Mouse (Mus musculus): ENCODE results near the gene B9d1. TPM values are rescaled to one million over a fixed set of nuclear protein-coding genes. Genes with fewer than 3 reads are reported as not detected.

The B9d1 gene
- polyA plus RNA-seq, 3 experiments from 2014 or later, result 2.2 to 4.4 (median 2.4) TPM

- no peak for ATAC-seq
Measured at GRCm38 (mm10) chr11:61545586-61545985, 40.6 kb downstream of the B9d1 start.

DNA sequence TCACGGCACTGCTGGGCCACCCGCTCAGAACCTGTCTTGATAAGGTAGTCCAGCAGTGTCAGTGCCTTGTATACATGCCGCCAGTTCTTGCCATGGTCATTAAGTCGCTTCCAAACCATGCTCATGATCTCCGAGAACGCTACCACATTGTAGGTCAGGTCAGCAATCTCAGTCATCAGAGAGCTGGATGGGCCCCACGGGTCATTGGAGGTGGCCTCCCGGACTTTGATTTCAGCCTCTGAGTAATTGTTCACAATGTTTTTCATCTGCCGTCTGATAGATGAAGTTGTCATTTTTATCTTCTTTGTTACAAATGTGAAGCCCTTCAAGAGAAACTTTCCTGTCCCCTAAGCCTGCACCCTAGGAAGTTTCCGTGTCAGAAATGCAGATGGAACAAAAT is 41.5 kb downstream of the B9d1 start:
- ATAC-seq, result no peak

GRCm38 (mm10) chr11:61547710-61548109 is 42.8 kb downstream of the B9d1 start:
- no peak for ATAC-seq

DNA sequence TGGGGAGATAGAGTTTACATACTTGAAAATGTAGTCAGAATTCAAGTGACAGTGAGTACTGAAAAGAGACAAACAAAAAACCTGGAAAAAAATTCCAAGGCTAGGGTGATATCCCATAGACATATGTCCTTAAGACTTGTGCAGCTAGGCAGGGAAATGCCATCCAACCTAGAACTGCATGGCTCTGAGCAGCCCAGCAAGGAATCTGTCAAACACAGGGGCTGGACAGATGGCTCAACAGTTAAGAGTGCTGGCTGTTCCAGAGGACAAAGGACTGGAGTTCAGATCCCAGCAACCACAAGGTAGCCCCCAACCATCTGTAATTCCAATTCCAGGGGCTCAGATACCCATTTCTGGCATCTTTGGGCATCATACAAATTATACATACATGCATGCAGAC is 45.7 kb downstream of the B9d1 start:
- ATAC-seq, result no peak

- no peak for ATAC-seq
Measured at GRCm38 (mm10) chr11:61553015-61553754, 48.2 kb downstream of the B9d1 start.

DNA sequence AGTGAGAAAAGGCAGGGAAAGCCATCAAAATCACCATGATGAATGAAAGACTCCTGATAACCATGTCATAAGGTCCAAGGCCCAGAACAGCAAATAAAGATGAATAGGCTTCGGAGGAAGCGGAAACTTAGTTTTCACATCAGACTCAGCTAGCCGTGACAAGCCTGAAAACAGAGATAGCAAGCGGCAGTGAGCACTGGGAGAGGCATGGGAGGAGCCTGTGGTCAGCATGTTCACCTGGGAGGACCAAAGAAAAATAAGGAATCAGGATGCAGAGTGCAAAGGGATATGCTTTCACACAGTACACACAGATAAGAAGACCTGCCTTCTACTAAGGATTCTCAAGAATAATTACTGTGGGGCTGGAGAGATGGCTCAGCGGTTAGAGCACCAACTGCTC is 54.6 kb downstream of the B9d1 start:
- no peak for ATAC-seq

- ATAC-seq, result no peak
Measured at GRCm38 (mm10) chr11:61562421-61562820, 57.5 kb downstream of the B9d1 start.

Other genes starting within 250 kb of the B9d1 start
- 10 to 100 TPM; 36.1 to 44.6 (median 42.1) TPM for gene Aldh3a2, start 237.7 kb upstream of the B9d1 start, polyA plus RNA-seq (2017; shearing (Covaris generic))
- not detected for gene Slc47a2, start 162.3 kb upstream of the B9d1 start, polyA plus RNA-seq (2017; shearing (Covaris generic))
- not detected for gene Slc47a1, start 126.8 kb upstream of the B9d1 start, polyA plus RNA-seq (2017; shearing (Covaris generic))
- gene Rnf112, start 51.0 kb upstream of the B9d1 start, polyA plus RNA-seq (2017; shearing (Covaris generic)), result not detected
- gene Mfap4, start 19.7 kb upstream of the B9d1 start, polyA plus RNA-seq (2017; shearing (Covaris generic)), result not detected
- 1 to 10 TPM; 5.6 to 8.9 (median 8.1) TPM for gene Mapk7, start 10.7 kb upstream of the B9d1 start, polyA plus RNA-seq (2017; shearing (Covaris generic))
- gene Epn2, start 74.5 kb downstream of the B9d1 start, polyA plus RNA-seq (2017; shearing (Covaris generic)), result under 1 TPM; 0.19 to 0.77 (median 0.30) TPM
- 100 to 1,000 TPM; 180 to 210 (median 192) TPM for gene Grap, start 148.1 kb downstream of the B9d1 start, polyA plus RNA-seq (2017; shearing (Covaris generic))
- under 1 TPM; 0.19 to 0.57 (median 0.19) TPM for gene Fam83g, start 178.9 kb downstream of the B9d1 start, polyA plus RNA-seq (2017; shearing (Covaris generic))
- under 1 TPM in 1 of 3 experiments, not detected in 2; 0.38 TPM for gene Slc5a10, start 215.7 kb downstream of the B9d1 start, polyA plus RNA-seq (2017; shearing (Covaris generic))